Mouse (Mus musculus): Measurements from ENCODE around the gene Bet1l.

DNA sequence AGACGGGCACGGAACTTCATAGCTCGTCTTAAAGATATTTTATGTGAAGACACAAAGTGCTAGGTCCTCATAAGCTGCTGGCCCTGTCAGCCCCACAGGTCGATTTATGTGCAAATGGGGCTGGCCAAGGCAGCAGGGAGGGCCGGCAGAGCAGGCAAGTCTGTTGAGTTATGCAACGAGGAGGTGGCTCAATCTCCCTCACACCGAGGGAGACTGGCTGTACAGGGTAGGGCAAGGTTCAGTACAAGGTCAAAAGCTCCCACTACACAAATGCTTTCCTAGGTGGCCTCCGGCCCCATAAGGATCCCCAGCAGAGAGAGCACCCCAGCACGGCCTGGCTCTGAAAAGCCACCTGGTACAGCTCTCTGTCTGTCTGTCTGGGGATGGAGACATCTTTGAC lies 4.0 kb downstream of the Bet1l start:
- TF ChIP-seq CTCF (IDR thresholded peaks at IDR 0.05; ENCODE audit: borderline replicate concordance, insufficient read depth, low read length) = no peak
- no peak for TF ChIP-seq POLR2A (IDR thresholded peaks at IDR 0.05; ENCODE audit: low read depth, low read length)

Measured in embryonic fibroblast, embryonic 13.5 days (primary cell).